Mouse (Mus musculus): ENCODE measurements around the gene Olfml3.

Olfml3 gene

DNA sequence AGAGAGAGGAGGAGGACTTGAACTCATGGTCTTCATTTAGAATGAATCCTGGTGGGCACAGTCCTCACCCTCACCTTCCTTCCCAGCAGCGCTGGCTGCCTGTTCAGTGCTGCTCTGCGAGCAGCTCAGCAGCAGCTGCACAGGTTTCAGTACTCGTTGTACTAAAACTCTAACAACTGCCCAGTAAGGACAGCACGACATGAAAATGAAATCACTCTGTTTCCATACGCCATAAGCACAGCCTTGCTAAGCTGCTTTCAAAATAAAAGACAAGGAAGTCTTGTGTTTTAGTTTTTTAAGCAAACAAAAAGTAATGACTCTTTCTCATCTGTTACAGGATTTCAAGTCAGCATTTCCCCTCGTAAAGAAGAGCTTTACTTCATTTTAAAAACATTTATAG, 5.4 kb upstream of the Olfml3 start:
- CTCF ChIA-PET = no interaction called here

DNA sequence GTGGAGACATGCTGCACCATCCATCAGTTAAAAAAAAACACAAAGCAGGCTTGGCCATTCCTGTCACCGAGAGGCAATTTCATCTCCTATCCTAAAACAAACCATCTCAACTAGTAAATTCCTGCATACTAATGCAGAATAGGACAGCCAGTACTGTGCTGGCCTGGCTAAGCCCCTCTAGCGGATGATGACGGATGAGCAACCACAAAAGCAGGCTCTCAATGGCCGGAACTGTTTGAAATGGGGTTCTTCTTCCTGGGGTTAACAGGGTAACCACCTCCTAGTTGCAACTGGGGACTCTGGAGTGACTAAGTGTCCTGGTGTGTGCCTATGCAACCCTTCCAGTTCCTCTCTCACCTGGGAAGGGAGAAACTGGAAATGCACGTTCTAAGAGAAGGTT, 2.5 kb upstream of the Olfml3 start:
- CTCF ChIA-PET = no interaction called here

DNA sequence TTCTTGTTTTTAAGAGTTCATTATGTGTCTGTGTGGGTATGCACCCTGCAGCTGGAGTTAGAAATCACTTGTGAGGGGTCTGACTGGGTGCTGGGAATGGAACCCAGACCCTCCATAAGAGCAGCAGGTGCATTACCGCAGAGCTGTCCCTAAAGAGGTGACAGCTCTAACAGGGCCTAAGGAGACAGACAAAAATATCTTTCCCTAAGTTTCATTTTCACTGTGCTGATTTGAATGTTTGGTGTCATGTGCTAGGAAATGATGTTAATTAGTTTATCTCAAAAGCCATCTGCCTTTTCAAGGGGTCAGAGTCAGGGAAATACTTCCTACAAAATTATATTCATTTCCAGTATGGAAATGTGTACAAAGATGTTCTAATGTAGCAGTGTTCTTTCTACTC, 1.5 kb upstream of the Olfml3 start, which contains the start of gene Gm10964:
Gene Gm10964, plus strand, starts transcription at position 38 of the 400 bp plus-strand sequence.
- CTCF ChIA-PET = no interaction called here

DNA sequence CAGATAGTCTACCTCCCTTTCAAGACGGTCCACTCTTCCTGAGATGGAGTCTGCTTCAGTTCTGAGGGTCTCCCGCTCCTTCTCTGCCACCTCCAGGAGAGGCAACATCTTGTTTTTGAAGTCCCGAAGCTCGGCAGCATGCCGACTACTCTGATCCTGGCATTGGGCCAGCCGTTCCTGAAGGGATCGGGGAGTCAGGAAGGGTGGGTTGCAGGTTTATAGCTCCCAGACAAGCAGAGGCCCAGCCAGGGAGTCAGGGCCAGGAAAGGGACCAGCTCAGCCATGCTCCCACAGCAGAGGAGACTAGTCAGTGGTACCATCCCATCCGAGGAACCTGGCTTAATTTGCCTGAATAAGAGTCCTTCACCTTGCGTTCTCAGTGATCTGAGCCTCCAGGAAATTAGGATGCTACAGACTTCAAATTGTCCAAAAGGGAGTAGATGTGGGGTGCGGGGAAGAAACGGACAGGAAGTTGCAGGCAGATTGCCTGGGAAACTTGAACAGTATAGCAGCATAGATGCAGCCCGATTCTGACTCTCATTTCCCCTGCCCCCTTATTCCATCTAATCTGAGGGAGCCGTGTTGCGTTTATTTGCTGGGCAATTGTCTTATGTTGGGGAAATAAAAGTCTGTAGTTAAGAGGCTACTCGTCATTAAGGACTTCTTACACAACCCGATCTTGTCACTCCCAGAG, 593 bp downstream of the Olfml3 start:
- CTCF ChIA-PET = interaction anchor here (0.5 to 1.2 kb wide), 5 partner anchors 65 to 1311 kb away, joined by 3 to 9 read pairs (median 4); no protein-coding TSS in a partner anchor

DNA sequence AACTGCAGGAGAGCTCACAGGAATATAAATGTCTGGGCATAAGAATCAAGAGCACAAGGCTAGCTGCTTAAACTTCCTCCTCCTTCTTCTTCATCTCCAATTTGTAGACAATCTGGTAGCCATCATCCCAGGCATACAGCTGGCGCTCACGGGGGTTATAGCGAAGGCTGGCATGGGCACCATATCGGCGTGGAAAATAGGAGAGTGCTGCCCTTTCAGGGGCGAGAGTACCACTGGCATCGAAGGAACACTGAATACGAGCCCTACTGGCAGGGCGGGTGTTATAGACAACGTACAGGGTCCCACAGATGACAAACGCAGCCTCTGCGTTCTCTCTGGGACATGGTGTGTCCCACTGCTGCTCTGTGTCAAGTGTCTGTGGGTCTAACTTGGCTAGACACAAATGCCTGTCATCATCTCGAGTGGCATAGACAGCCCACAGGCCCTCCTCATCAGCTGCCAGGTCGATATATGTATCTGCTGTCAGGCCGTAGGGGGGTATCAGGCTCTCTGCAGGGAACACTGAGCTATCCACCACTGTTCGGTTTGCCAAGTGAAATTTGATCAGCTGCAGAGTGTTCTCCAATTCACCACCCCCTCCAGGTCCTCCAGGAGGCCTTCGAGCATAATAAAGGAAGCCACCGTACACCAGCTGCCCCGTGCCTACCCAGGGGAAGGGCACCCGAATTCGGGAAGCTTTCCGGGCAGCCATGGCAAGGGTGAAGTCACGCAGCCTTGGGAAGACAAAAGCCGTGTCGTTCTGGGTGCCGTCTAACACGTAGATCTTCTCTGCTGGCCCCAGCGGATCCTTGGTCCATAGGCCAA, 1.8 kb downstream of the Olfml3 start:
- CTCF ChIA-PET = interaction anchor here (1.2 kb wide), 1 partner anchor 310 kb away, joined by 3 read pairs; no protein-coding TSS in a partner anchor

DNA sequence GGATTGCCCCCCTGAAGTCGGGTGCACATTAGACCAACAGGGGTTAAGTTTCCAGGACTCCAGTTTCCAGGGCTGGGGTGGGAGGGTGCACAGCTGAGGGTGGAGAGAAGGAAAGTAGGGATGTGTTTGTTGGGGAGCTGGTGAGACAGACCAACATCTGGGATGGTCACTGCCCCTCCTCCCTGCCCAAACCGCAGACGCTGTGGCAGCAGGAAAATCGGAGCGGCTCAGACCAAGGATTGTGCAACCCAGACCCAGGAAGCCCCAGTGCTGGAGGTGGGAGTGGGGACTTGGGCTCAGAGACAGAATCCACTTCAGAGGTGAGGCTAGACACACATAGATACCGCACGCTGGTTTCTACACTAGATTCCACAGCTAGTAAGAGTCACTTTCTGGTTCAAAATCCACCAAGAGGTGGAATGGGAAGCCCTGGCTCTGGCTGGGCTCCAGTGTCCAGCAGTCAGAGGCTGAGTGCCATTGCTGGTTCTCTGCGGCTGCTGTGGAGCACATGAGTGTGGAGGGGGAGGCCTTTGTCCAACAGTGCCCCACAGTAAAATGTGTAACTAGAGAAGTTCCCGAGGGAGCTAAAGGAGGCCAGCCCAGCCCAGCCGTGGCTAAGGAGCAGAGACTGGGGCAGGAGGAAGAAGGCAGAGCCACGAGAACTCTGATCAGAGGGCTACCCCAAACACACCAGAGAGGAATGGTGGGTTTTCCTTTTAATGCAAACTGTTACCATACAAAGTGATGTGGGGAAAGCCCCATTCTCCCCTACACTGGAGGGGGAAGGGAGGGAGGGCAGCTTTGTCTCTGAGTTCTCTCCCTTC, 2.9 kb downstream of the Olfml3 start:
- CTCF ChIA-PET = no interaction called here

- CTCF ChIA-PET = no interaction called here
Measured at GRCm38 (mm10) chr3:103733799-103734695, 3.8 kb downstream of the Olfml3 start.

GRCm38 (mm10) chr3:103733176-103733575, 4.6 kb downstream of the Olfml3 start:
- CTCF ChIA-PET = no interaction called here

DNA sequence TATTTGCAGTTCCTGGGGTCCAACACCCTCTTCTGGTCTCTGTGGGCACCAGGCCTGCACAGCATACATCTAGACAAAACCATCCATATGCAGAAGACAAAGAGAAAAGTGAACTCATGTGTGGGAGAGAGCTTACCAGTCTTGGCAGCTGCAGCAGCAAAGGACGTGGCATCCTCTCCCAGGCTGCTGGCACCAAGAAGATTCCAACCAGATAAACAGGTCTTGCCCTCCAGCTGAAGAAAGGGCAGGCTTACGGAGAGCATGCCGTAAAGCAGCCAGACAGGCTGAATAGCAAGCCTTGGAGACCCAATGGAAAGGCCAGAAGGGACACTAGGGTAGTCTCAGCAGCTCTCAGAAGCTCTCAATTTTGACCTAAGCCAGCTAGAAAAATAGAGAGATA, 5.7 kb downstream of the Olfml3 start:
- CTCF ChIA-PET = interaction anchor here (0.6 kb wide), 1 partner anchor 272 kb away, joined by 3 read pairs; no protein-coding TSS in a partner anchor

GRCm38 (mm10) chr3:103729850-103730249, 8.0 kb downstream of the Olfml3 start:
- CTCF ChIA-PET = interaction anchor here (0.8 kb wide), 1 partner anchor 122 kb away, joined by 3 read pairs; no protein-coding TSS in a partner anchor

GRCm38 (mm10) chr3:103727813-103728326, 9.9 kb downstream of the Olfml3 start:
- CTCF ChIA-PET = no interaction called here

DNA sequence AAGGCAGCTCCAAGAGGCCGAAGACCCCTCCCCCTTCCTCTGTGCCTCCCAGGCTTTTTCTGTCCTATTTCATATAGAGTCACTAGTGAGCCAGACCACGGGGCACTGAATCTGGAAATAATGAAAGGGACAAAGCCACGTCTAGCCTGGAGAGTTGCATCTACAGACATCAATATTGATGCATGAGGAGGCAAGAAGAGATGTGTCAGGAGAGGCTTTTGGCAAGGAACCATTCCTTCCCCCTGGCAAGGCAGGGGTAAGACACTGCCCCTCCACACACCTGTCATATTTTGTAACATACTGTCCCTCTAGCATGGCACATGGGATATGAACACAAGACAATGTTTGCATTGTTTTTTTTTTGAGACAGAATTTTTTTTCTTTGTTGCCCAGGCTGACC, 11.2 kb downstream of the Olfml3 start:
- CTCF ChIA-PET = no interaction called here

GRCm38 (mm10) chr3:103724137-103724536, 13.7 kb downstream of the Olfml3 start:
- CTCF ChIA-PET = no interaction called here

GRCm38 (mm10) chr3:103718728-103719127, 19.1 kb downstream of the Olfml3 start:
- CTCF ChIA-PET = no interaction called here

DNA sequence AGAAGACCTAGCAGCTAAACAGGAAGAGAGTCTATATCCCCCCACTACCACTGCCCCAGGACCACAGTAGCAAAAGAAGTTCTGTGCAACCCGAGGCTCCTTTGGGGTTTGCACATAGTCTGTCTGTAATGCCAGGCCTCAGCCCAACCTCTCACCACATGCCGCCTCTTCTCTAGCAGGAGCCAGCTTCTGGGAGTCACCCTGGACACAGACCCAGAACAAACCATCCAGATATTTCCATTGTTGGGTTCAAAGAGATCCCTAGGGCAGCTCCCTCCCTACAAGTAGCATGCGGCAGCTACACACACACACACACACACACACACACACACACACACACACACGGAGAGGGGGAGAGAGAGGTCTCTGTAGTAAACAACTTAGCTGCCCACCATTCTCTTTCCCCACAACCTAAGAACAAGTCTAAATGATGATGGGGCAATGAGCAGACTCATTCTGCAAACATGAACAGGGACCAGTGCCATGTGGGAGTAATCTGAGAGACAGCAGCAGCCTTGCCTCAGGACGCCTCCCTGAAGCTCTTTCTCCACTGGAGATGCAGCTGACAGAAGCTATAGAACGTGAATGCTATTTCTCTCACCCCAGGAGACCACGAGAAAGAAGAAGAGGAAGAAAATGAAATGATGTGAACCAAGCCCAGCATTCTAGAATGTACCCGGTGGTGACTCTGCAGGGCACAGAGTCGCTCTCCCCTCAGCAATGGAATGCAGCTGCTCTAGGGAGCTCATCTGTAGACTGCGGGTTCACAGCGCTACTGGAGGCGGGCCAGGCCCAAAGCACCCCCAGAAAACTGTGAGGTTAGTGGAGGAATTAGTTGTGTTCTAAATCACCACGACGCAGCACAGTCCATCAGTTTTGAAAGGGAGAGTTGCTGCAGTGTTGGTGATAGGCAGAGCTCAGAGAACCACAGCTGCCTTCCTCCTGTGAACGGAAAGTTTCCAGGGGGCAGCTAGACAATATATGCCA, 20.7 kb downstream of the Olfml3 start:
- CTCF ChIA-PET = interaction anchor here (0.7 kb wide), 1 partner anchor 484 kb away, joined by 7 read pairs; no protein-coding TSS in a partner anchor

- CTCF ChIA-PET = interaction anchor here (0.6 to 0.7 kb wide), 2 partner anchors 66 to 485 kb away, joined by 3 to 7 read pairs; no protein-coding TSS in a partner anchor
Measured at GRCm38 (mm10) chr3:103715762-103716693, 21.8 kb downstream of the Olfml3 start.

DNA sequence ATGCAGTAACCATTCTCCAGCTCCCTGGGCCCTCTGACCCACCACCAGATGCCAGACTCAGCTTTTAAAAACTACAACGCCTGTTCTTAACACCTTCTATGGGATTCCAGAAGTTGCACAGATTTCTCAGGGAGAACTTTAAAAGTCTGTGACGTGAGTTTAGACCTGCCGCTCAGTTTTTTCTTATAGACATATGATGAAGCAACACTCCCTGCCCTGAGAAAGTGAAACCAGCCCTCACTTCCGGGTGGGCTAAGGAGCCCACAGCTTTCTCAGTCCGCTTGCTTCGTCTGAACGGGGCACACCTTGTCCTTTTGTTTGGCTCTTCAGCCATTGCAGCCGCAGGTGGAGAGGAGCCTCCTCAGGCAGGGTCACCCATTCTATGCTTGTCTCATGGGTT, 22.9 kb downstream of the Olfml3 start:
- CTCF ChIA-PET = no interaction called here

- CTCF ChIA-PET = interaction anchor here (0.7 kb wide), 1 partner anchor 41 kb away, joined by 3 read pairs; no protein-coding TSS in a partner anchor
Measured at GRCm38 (mm10) chr3:103714236-103714875, 23.4 kb downstream of the Olfml3 start.
